Mouse (Mus musculus): ENCODE data around the gene Xpo4. TPM values are rescaled to one million over a fixed set of nuclear protein-coding genes. Genes with fewer than 3 reads are reported as not detected.

The Xpo4 gene
- polyA plus RNA-seq, 1 experiment from 2014 or later = 36.7 TPM

GRCm38 (mm10) chr14:57571155-57572133, 93.8 kb downstream of the Xpo4 start, which contains the start of gene Eef1akmt1:
Gene Eef1akmt1, minus strand, starts transcription at chr14:57571612.
- H3K4me1 ChIP-seq (ENCODE audit: control insufficient read depth, insufficient read depth, low read length) = peaks cover 6% of the 10 kb centered on the region; the same call in 1 of the 2 replicates
- peak within 1 kb of the TSS; percentile 55 for H3K9ac ChIP-seq (ENCODE audit: low read depth, low read length)
- peak; percentile 99 for ATAC-seq (ENCODE audit: low FRiP score, low TSS enrichment)
- H3K27ac ChIP-seq (ENCODE audit: low read depth, low read length) = peak within 1 kb of the TSS; percentile 51; the same call in 1 of the 2 replicates
- peak within 1 kb of the TSS; percentile 52 for H3K4me3 ChIP-seq (ENCODE audit: low read length)
- no peaks in the 10 kb centered on the region for H3K27me3 ChIP-seq (ENCODE audit: control insufficient read depth, insufficient read depth, low read length)
- peaks cover under 1% of the 10 kb centered on the region; the same call in 1 of the 2 replicates for H3K36me3 ChIP-seq (ENCODE audit: control insufficient read depth, insufficient read depth, low read length)
- H3K9me3 ChIP-seq (ENCODE audit: control insufficient read depth, low read length) = peaks cover 2% of the 10 kb centered on the region; the same call in 1 of the 2 replicates
- WGBS = 10% methylated on average over 35 of the region's 35 CpGs
- H3K4me2 ChIP-seq (replicated peaks; ENCODE audit: low read depth, low read length) = peak within 1 kb of the TSS; percentile 48

- H3K27me3 ChIP-seq (ENCODE audit: control insufficient read depth, insufficient read depth, low read length) = no peaks in the 10 kb centered on the region
- H3K4me1 ChIP-seq (ENCODE audit: control insufficient read depth, insufficient read depth, low read length) = peaks cover 3% of the 10 kb centered on the region; the same call in 1 of the 2 replicates
- no peak for ATAC-seq (ENCODE audit: low FRiP score, low TSS enrichment)
- no peak overlapping the region for H3K4me3 ChIP-seq (ENCODE audit: low read length)
- no peak overlapping the region for H3K4me2 ChIP-seq (replicated peaks; ENCODE audit: low read depth, low read length)
- H3K9ac ChIP-seq (ENCODE audit: low read depth, low read length) = no peak overlapping the region
- no peak overlapping the region for H3K27ac ChIP-seq (ENCODE audit: low read depth, low read length)
- peaks cover 5% of the 10 kb centered on the region; the same call in 1 of the 2 replicates for H3K36me3 ChIP-seq (ENCODE audit: control insufficient read depth, insufficient read depth, low read length)
- H3K9me3 ChIP-seq (ENCODE audit: control insufficient read depth, low read length) = no peaks in the 10 kb centered on the region
- 92% methylated on average over 6 of the region's 6 CpGs for WGBS
These were observed 99.6 kb downstream of the Xpo4 start for GRCm38 (mm10) chr14:57565626-57566025.

- Histone ChIP-seq H3K4me1 (ENCODE audit: control insufficient read depth, insufficient read depth, low read length) (no peaks in the 10 kb centered on the region), H3K4me3 (ENCODE audit: low read length) (no peak overlapping the region), H3K9ac (ENCODE audit: low read depth, low read length) (no peak overlapping the region), H3K9me3 (ENCODE audit: control insufficient read depth, low read length) (no peaks in the 10 kb centered on the region), H3K36me3 (ENCODE audit: control insufficient read depth, insufficient read depth, low read length) (no peaks in the 10 kb centered on the region), H3K4me2 (replicated peaks; ENCODE audit: low read depth, low read length) (no peak overlapping the region), H3K27me3 (ENCODE audit: control insufficient read depth, insufficient read depth, low read length) (no peaks in the 10 kb centered on the region), H3K27ac (ENCODE audit: low read depth, low read length) (no peak overlapping the region)
- ATAC-seq (ENCODE audit: low FRiP score, low TSS enrichment) = no peak
- WGBS = 86% methylated on average over 1 of the region's 1 CpGs
These were observed 108.3 kb downstream of the Xpo4 start for GRCm38 (mm10) chr14:57556922-57557321.

GRCm38 (mm10) chr14:57555471-57556070, 109.7 kb downstream of the Xpo4 start:
- Histone ChIP-seq H3K4me2 (replicated peaks; ENCODE audit: low read depth, low read length) (no peak overlapping the region), H3K4me1 (ENCODE audit: control insufficient read depth, insufficient read depth, low read length) (no peaks in the 10 kb centered on the region), H3K27ac (ENCODE audit: low read depth, low read length) (no peak overlapping the region), H3K27me3 (ENCODE audit: control insufficient read depth, insufficient read depth, low read length) (no peaks in the 10 kb centered on the region), H3K9ac (ENCODE audit: low read depth, low read length) (no peak overlapping the region), H3K9me3 (ENCODE audit: control insufficient read depth, low read length) (no peaks in the 10 kb centered on the region), H3K36me3 (ENCODE audit: control insufficient read depth, insufficient read depth, low read length) (no peaks in the 10 kb centered on the region), H3K4me3 (ENCODE audit: low read length) (no peak overlapping the region)
- ATAC-seq (ENCODE audit: low FRiP score, low TSS enrichment) = no peak
- 87% methylated on average over 7 of the region's 7 CpGs for WGBS

GRCm38 (mm10) chr14:57554434-57554833, 110.8 kb downstream of the Xpo4 start:
- whole genome bisulfite sequencing = 80% methylated on average over 5 of the region's 5 CpGs
- Histone ChIP-seq H3K4me3 (ENCODE audit: low read length) (no peak overlapping the region), H3K9me3 (ENCODE audit: control insufficient read depth, low read length) (no peaks in the 10 kb centered on the region), H3K27me3 (ENCODE audit: control insufficient read depth, insufficient read depth, low read length) (no peaks in the 10 kb centered on the region), H3K4me1 (ENCODE audit: control insufficient read depth, insufficient read depth, low read length) (no peaks in the 10 kb centered on the region), H3K4me2 (replicated peaks; ENCODE audit: low read depth, low read length) (no peak overlapping the region), H3K36me3 (ENCODE audit: control insufficient read depth, insufficient read depth, low read length) (peaks cover 2% of the 10 kb centered on the region; the same call in 1 of the 2 replicates), H3K9ac (ENCODE audit: low read depth, low read length) (no peak overlapping the region), H3K27ac (ENCODE audit: low read depth, low read length) (no peak overlapping the region)
- no peak for ATAC-seq (ENCODE audit: low FRiP score, low TSS enrichment)

- Histone ChIP-seq H3K4me2 (replicated peaks; ENCODE audit: low read depth, low read length) (no peak overlapping the region), H3K27me3 (ENCODE audit: control insufficient read depth, insufficient read depth, low read length) (no peaks in the 10 kb centered on the region), H3K27ac (ENCODE audit: low read depth, low read length) (no peak overlapping the region), H3K9me3 (ENCODE audit: control insufficient read depth, low read length) (no peaks in the 10 kb centered on the region), H3K36me3 (ENCODE audit: control insufficient read depth, insufficient read depth, low read length) (peaks cover 7% of the 10 kb centered on the region; the same call in 1 of the 2 replicates), H3K9ac (ENCODE audit: low read depth, low read length) (no peak overlapping the region), H3K4me3 (ENCODE audit: low read length) (no peak overlapping the region), H3K4me1 (ENCODE audit: control insufficient read depth, insufficient read depth, low read length) (no peaks in the 10 kb centered on the region)
- no peak for ATAC-seq (ENCODE audit: low FRiP score, low TSS enrichment)
These were observed 112.3 kb downstream of the Xpo4 start for GRCm38 (mm10) chr14:57552945-57553344.

- Histone ChIP-seq H3K4me3 (ENCODE audit: low read length) (no peak overlapping the region), H3K4me2 (replicated peaks; ENCODE audit: low read depth, low read length) (no peak overlapping the region), H3K9ac (ENCODE audit: low read depth, low read length) (no peak overlapping the region), H3K9me3 (ENCODE audit: control insufficient read depth, low read length) (0 out of 2 replicates have a peak, but pooled peaks cover 5% of the 10 kb centered on the region), H3K27ac (ENCODE audit: low read depth, low read length) (no peak overlapping the region), H3K27me3 (ENCODE audit: control insufficient read depth, insufficient read depth, low read length) (no peaks in the 10 kb centered on the region), H3K4me1 (ENCODE audit: control insufficient read depth, insufficient read depth, low read length) (0 out of 2 replicates have a peak, but pooled peaks cover 7% of the 10 kb centered on the region), H3K36me3 (ENCODE audit: control insufficient read depth, insufficient read depth, low read length) (peaks cover 7% of the 10 kb centered on the region; the same call in 1 of the 2 replicates)
- no peak for ATAC-seq (ENCODE audit: low FRiP score, low TSS enrichment)
- WGBS = 76% methylated on average over 5 of the region's 5 CpGs
These were observed 118.2 kb downstream of the Xpo4 start for GRCm38 (mm10) chr14:57547062-57547461.

- Histone ChIP-seq H3K27me3 (ENCODE audit: control insufficient read depth, insufficient read depth, low read length) (no peaks in the 10 kb centered on the region), H3K4me3 (ENCODE audit: low read length) (no peak overlapping the region), H3K9me3 (ENCODE audit: control insufficient read depth, low read length) (0 out of 2 replicates have a peak, but pooled peaks cover 5% of the 10 kb centered on the region), H3K9ac (ENCODE audit: low read depth, low read length) (no peak overlapping the region), H3K4me1 (ENCODE audit: control insufficient read depth, insufficient read depth, low read length) (0 out of 2 replicates have a peak, but pooled peaks cover 7% of the 10 kb centered on the region), H3K27ac (ENCODE audit: low read depth, low read length) (no peak overlapping the region), H3K36me3 (ENCODE audit: control insufficient read depth, insufficient read depth, low read length) (peaks cover 7% of the 10 kb centered on the region; the same call in 1 of the 2 replicates), H3K4me2 (replicated peaks; ENCODE audit: low read depth, low read length) (no peak overlapping the region)
- 16% methylated on average over 13 of the region's 13 CpGs for WGBS
- ATAC-seq (ENCODE audit: low FRiP score, low TSS enrichment) = peak; percentile 70
These were observed 118.6 kb downstream of the Xpo4 start for GRCm38 (mm10) chr14:57546557-57547021.
